Mouse (Mus musculus) limb, embryonic 12.5 days (tissue): ENCODE results near the gene Ei24. TPM values are rescaled to one million over a fixed set of nuclear protein-coding genes. Genes with fewer than 3 reads are reported as not detected.

Experiments
- ATAC-seq: fragments of 200-750 bp; cut with Nextera tagmentation; 2 replicates; pipeline ENCODE4 v1.8.0; 2017; ENCODE audit warnings: low read depth, moderate TSS enrichment; ENCODE audit not compliant: insufficient number of reproducible peaks, insufficient read depth, low FRiP score, low TSS enrichment
- H3K27ac ChIP-seq: fragments of 300-500 bp; sonication (generic); 2 replicates; pipeline ENCODE4 v1.5.1; 2016; ENCODE audit warnings: mild to moderate bottlenecking, moderate library complexity
- H3K27me3 ChIP-seq: fragments of 300-500 bp; sonication (generic); 2 replicates; pipeline ENCODE4 v1.6.1; 2016; ENCODE audit warnings: mild to moderate bottlenecking, moderate library complexity
- H3K36me3 ChIP-seq: fragments of 300-500 bp; sonication (generic); 2 replicates; pipeline ENCODE4 v1.6.1; 2016; ENCODE audit warnings: mild to moderate bottlenecking, moderate library complexity
- H3K4me1 ChIP-seq: fragments of 300-500 bp; sonication (generic); replicated peaks from 2 replicates; pipeline ENCODE4 v1.6.1; 2016
- H3K4me2 ChIP-seq: fragments of 300-500 bp; sonication (generic); 2 replicates; pipeline ENCODE4 v1.6.1; 2016; ENCODE audit warnings: mild to moderate bottlenecking, moderate library complexity
- H3K4me3 ChIP-seq: fragments of 300-500 bp; sonication (generic); replicated peaks from 2 replicates; pipeline ENCODE4 v1.5.1; 2016; ENCODE audit warnings: mild to moderate bottlenecking
- H3K9ac ChIP-seq: fragments of 300-500 bp; sonication (generic); replicated peaks from 2 replicates; pipeline ENCODE4 v1.6.1; 2016; ENCODE audit warnings: mild to moderate bottlenecking, moderate library complexity
- H3K9me3 ChIP-seq: fragments of 300-500 bp; sonication (generic); 2 replicates; pipeline ENCODE4 v1.6.1; 2016; ENCODE audit warnings: mild to moderate bottlenecking, moderate library complexity
- WGBS: fragments of 180-500 bp; shearing (Covaris S2); methylation state at CpG from one replicate; pipeline ENCODE4 v1.1.7; 2016; 5-methylcytosine and 5-hydroxymethylcytosine counted together
- polyA plus RNA-seq: library from polyadenylated mRNA; unstranded; fragments of >200 nt; fragmentation: Nextera tagmentation; extraction: Ambion mirVana; gene quantifications from 2 replicates; pipeline ENCODE4 v1.2.1, GENCODE M21; 2016

The Ei24 gene
- 103 and 106 TPM in 2 replicates for polyA plus RNA-seq

GRCm38 (mm10) chr9:36796781-36797555 is at the start of gene Ei24:
Ei24 (minus strand) TSS chr9:36797393.
- Histone ChIP-seq H3K4me3 (peak within 1 kb of the TSS; percentile 93), H3K36me3 (peaks cover 8% of the 10 kb centered on the region; the same call in 1 of the 2 replicates), H3K27ac (peak within 1 kb of the TSS; percentile 81), H3K27me3 (no peaks in the 10 kb centered on the region), H3K9ac (peak within 1 kb of the TSS; percentile 97), H3K4me2 (peak within 1 kb of the TSS; percentile 79), H3K4me1 (peaks cover 11% of the 10 kb centered on the region), H3K9me3 (no peaks in the 10 kb centered on the region)
- peak; percentile 96 for ATAC-seq
- WGBS, result under 1% methylated on average over 66 of the region's 66 CpGs

- ATAC-seq, result no peak
- H3K36me3 ChIP-seq, result no peaks in the 10 kb centered on the region
- no peak overlapping the region for H3K9ac ChIP-seq
- H3K4me2 ChIP-seq, result no peak overlapping the region
- H3K9me3 ChIP-seq, result no peaks in the 10 kb centered on the region
- no peak overlapping the region for H3K4me3 ChIP-seq
- WGBS, result 43% methylated on average over 4 of the region's 4 CpGs
- no peaks in the 10 kb centered on the region for H3K4me1 ChIP-seq
- no peak overlapping the region for H3K27ac ChIP-seq
- no peaks in the 10 kb centered on the region for H3K27me3 ChIP-seq
Observed at GRCm38 (mm10) chr9:36846346-36846745, 49.2 kb upstream of the Ei24 start.

- Histone ChIP-seq H3K27me3 (peaks cover 30% of the 10 kb centered on the region), H3K4me3 (peak overlapping the region; percentile 49), H3K27ac (no peak overlapping the region), H3K4me2 (peak overlapping the region; percentile 87), H3K4me1 (no peaks in the 10 kb centered on the region; the same call in 1 of the 2 replicates), H3K9me3 (no peaks in the 10 kb centered on the region), H3K36me3 (no peaks in the 10 kb centered on the region), H3K9ac (no peak overlapping the region)
- 49% methylated on average over 3 of the region's 3 CpGs for WGBS
- no peak for ATAC-seq
Observed at GRCm38 (mm10) chr9:36833914-36834313, 36.7 kb upstream of the Ei24 start.

- no peak overlapping the region for H3K27ac ChIP-seq
- no peaks in the 10 kb centered on the region for H3K9me3 ChIP-seq
- H3K4me3 ChIP-seq, result peak overlapping the region; percentile 49
- no peaks in the 10 kb centered on the region; the same call in 1 of the 2 replicates for H3K4me1 ChIP-seq
- peak overlapping the region; percentile 87 for H3K4me2 ChIP-seq
- H3K36me3 ChIP-seq, result no peaks in the 10 kb centered on the region
- 4% methylated on average over 31 of the region's 31 CpGs for WGBS
- peak overlapping the region; percentile 38 for H3K9ac ChIP-seq
- ATAC-seq, result peak; percentile 72; the same call in 1 of the 2 replicates
- H3K27me3 ChIP-seq, result peaks cover 30% of the 10 kb centered on the region
Observed at GRCm38 (mm10) chr9:36833043-36833881, 36.1 kb upstream of the Ei24 start.

- Histone ChIP-seq H3K27ac (no peak overlapping the region), H3K27me3 (peaks cover 30% of the 10 kb centered on the region), H3K4me3 (peak overlapping the region; percentile 49), H3K4me2 (peak overlapping the region; percentile 87), H3K4me1 (no peaks in the 10 kb centered on the region; the same call in 1 of the 2 replicates), H3K9me3 (no peaks in the 10 kb centered on the region), H3K36me3 (no peaks in the 10 kb centered on the region), H3K9ac (peak overlapping the region; percentile 38)
- 1% methylated on average over 32 of the region's 32 CpGs for WGBS
- ATAC-seq, result peak; percentile 89
Observed at GRCm38 (mm10) chr9:36832529-36832928, 35.3 kb upstream of the Ei24 start.

GRCm38 (mm10) chr9:36831401-36831800 is 34.2 kb upstream of the Ei24 start:
- Histone ChIP-seq H3K4me2 (no peak overlapping the region), H3K9ac (no peak overlapping the region), H3K27me3 (peaks cover 30% of the 10 kb centered on the region), H3K9me3 (no peaks in the 10 kb centered on the region), H3K27ac (no peak overlapping the region), H3K36me3 (no peaks in the 10 kb centered on the region), H3K4me3 (no peak overlapping the region), H3K4me1 (no peaks in the 10 kb centered on the region; the same call in 1 of the 2 replicates)
- no peak for ATAC-seq
- WGBS, result 72% methylated on average over 6 of the region's 6 CpGs

GRCm38 (mm10) chr9:36826612-36827363 is 29.6 kb upstream of the Ei24 start:
- Histone ChIP-seq H3K9me3 (no peaks in the 10 kb centered on the region), H3K4me2 (no peak overlapping the region), H3K4me1 (peaks cover 4% of the 10 kb centered on the region), H3K36me3 (no peaks in the 10 kb centered on the region), H3K27ac (no peak overlapping the region), H3K27me3 (0 out of 2 replicates have a peak, but pooled peaks cover 7% of the 10 kb centered on the region), H3K4me3 (no peak overlapping the region), H3K9ac (no peak overlapping the region)
- ATAC-seq, result no peak
- 56% methylated on average over 2 of the region's 2 CpGs for WGBS

- peaks cover 8% of the 10 kb centered on the region for H3K4me1 ChIP-seq
- no peak overlapping the region for H3K4me3 ChIP-seq
- H3K36me3 ChIP-seq, result no peaks in the 10 kb centered on the region
- peak overlapping the region; percentile 49 for H3K4me2 ChIP-seq
- H3K9ac ChIP-seq, result no peak overlapping the region
- H3K9me3 ChIP-seq, result no peaks in the 10 kb centered on the region
- H3K27me3 ChIP-seq, result no peaks in the 10 kb centered on the region
- H3K27ac ChIP-seq, result 0 out of 2 replicates have a peak overlapping the region, but pooled peaks have one; percentile 20
- 35% methylated on average over 2 of the region's 2 CpGs for WGBS
- ATAC-seq, result no peak
Observed at GRCm38 (mm10) chr9:36822024-36822423, 24.8 kb upstream of the Ei24 start.

GRCm38 (mm10) chr9:36821644-36822000 is 24.4 kb upstream of the Ei24 start, which contains the start of gene Fez1:
Fez1 (plus strand) TSS chr9:36821864.
- peak; percentile 83 for ATAC-seq
- no peaks in the 10 kb centered on the region for H3K36me3 ChIP-seq
- H3K9ac ChIP-seq, result no peak within 1 kb of the TSS
- peak within 1 kb of the TSS; percentile 22; the same call in 1 of the 2 replicates for H3K4me3 ChIP-seq
- no peaks in the 10 kb centered on the region for H3K27me3 ChIP-seq
- H3K4me2 ChIP-seq, result peak within 1 kb of the TSS; percentile 49
- no peaks in the 10 kb centered on the region for H3K9me3 ChIP-seq
- 2% methylated on average over 8 of the region's 8 CpGs for WGBS
- H3K4me1 ChIP-seq, result peaks cover 8% of the 10 kb centered on the region
- 0 out of 2 replicates have a peak within 1 kb of the TSS, but pooled peaks have one; percentile 20 for H3K27ac ChIP-seq

GRCm38 (mm10) chr9:36820969-36821643 is 23.9 kb upstream of the Ei24 start:
- ATAC-seq, result peak; percentile 66; the same call in 1 of the 2 replicates
- H3K27me3 ChIP-seq, result no peaks in the 10 kb centered on the region
- H3K36me3 ChIP-seq, result no peaks in the 10 kb centered on the region
- WGBS, result 47% methylated on average over 9 of the region's 9 CpGs
- no peak overlapping the region for H3K9ac ChIP-seq
- H3K4me2 ChIP-seq, result peak overlapping the region; percentile 49
- peak overlapping the region; percentile 22; the same call in 1 of the 2 replicates for H3K4me3 ChIP-seq
- 0 out of 2 replicates have a peak overlapping the region, but pooled peaks have one; percentile 20 for H3K27ac ChIP-seq
- H3K4me1 ChIP-seq, result peaks cover 8% of the 10 kb centered on the region
- H3K9me3 ChIP-seq, result no peaks in the 10 kb centered on the region
